Mouse (Mus musculus) stomach, postnatal 0 days (tissue): Measurements from ENCODE around the gene Sucla2. TPM values are rescaled to one million over a fixed set of nuclear protein-coding genes. Genes with fewer than 3 reads are reported as not detected.

Source experiments
- ATAC-seq: fragments of 200-750 bp; cut with Nextera tagmentation; 2 replicates; pipeline ENCODE4 v1.8.0; 2017; ENCODE audit not compliant: low FRiP score, low TSS enrichment
- DNase-seq: peaks from one replicate; pipeline ENCODE4 v3.0.0-alpha.2; 2016; ENCODE audit warnings: low spot score
- H3K27ac ChIP-seq: fragments of 300-500 bp; sonication (generic); replicated peaks from 2 replicates; pipeline ENCODE4 v1.5.1; 2014; ENCODE audit warnings: mild to moderate bottlenecking, control low read depth
- H3K27me3 ChIP-seq: fragments of 300-500 bp; sonication (generic); 2 replicates; pipeline ENCODE4 v1.6.1; 2014; ENCODE audit warnings: low read length; ENCODE audit not compliant: control insufficient read depth, insufficient read depth
- H3K36me3 ChIP-seq: fragments of 300-500 bp; sonication (generic); 2 replicates; pipeline ENCODE4 v1.6.1; 2014; ENCODE audit warnings: low read length, mixed read lengths; ENCODE audit not compliant: control insufficient read depth, insufficient read depth
- H3K4me1 ChIP-seq: fragments of 300-500 bp; sonication (generic); replicated peaks from 2 replicates; pipeline ENCODE4 v1.6.1; 2014; ENCODE audit warnings: antibody characterized with exemption; ENCODE audit not compliant: control insufficient read depth, insufficient read depth
- H3K4me2 ChIP-seq: fragments of 300-500 bp; sonication (generic); replicated peaks from 2 replicates; pipeline ENCODE4 v1.6.1; 2014; ENCODE audit warnings: low read depth, mild to moderate bottlenecking, control low read depth, moderate library complexity
- H3K4me3 ChIP-seq: fragments of 300-500 bp; sonication (generic); 2 replicates; pipeline ENCODE4 v1.5.1; 2014; ENCODE audit warnings: low read depth, low read length, control low read depth
- H3K9ac ChIP-seq: fragments of 300-500 bp; sonication (generic); 2 replicates; pipeline ENCODE4 v1.6.1; 2014; ENCODE audit warnings: mild to moderate bottlenecking, low read length, control low read depth, mixed read lengths
- H3K9me3 ChIP-seq: fragments of 300-500 bp; sonication (generic); 2 replicates; pipeline ENCODE4 v1.6.1; 2016; ENCODE audit warnings: low read length; ENCODE audit not compliant: control insufficient read depth
- CTCF ChIP-seq: IDR thresholded peaks from 2 replicates; pipeline ENCODE4 v1.5.1; 2016; ENCODE audit warnings: antibody characterized with exemption, low read depth, mild to moderate bottlenecking, moderate library complexity
- EP300 ChIP-seq: optimal IDR thresholded peaks from 2 replicates; pipeline ENCODE3; 2016; ENCODE audit warnings: antibody characterized with exemption
- WGBS: fragments of 180-500 bp; shearing (Covaris S2); extraction: QIAGEN DNeasy Blood & Tissue Kit; methylation state at CpG from one replicate; pipeline ENCODE4 v1.1.7; 2014; 5-methylcytosine and 5-hydroxymethylcytosine counted together
- polyA plus RNA-seq: library from polyadenylated mRNA; unstranded; fragments of >200 nt; fragmentation: Nextera tagmentation; extraction: Ambion mirVana; gene quantifications from 2 replicates; pipeline ENCODE4 v1.2.1, GENCODE M21; 2015

The Sucla2 gene
- polyA plus RNA-seq, 1 experiment from 2014 or later, result 98.9 TPM

DNA sequence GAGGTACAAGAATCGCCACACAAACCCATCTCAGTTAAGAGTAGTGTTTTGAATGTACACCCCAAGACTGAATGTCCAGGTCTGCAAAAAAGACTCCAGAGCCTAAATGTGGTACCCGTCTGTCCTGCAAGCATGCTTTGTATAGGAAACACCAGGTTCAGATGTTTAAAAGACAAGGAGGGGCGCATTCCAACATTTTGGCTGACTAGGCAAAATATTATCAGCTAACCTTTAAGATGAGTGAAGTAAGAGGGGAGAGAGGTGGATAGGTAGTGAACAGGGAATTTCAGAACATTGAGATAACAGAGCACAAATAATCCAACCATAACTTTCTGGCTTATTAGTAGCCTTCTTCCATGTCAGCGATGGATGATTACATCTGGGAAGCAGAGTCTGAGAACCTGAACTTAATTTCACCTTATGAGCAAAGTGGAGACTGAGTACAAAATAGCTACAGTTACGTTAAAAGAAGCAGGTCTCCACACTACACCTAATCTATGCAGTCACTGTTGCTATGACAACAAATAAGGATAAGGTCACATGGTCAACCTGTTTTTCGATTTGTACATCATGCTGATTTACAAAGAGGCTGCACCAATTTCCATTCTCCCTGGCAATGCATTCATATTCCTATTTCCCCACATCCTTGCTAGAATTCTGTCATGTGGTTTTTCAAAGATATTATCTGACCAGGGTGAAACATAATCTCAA lies 8.8 kb downstream of the Sucla2 start:
- Histone ChIP-seq H3K36me3 (no peaks in the 10 kb centered on the region), H3K9ac (no peak overlapping the region), H3K27me3 (no peaks in the 10 kb centered on the region), H3K27ac (no peak overlapping the region), H3K9me3 (no peaks in the 10 kb centered on the region), H3K4me2 (no peak overlapping the region), H3K4me3 (no peak overlapping the region), H3K4me1 (no peaks in the 10 kb centered on the region)
- TF ChIP-seq CTCF (no peak), EP300 (no peak)
- ATAC-seq, result no peak
- DNase-seq, result no peak
- 57% methylated on average over 6 of the region's 6 CpGs for WGBS

DNA sequence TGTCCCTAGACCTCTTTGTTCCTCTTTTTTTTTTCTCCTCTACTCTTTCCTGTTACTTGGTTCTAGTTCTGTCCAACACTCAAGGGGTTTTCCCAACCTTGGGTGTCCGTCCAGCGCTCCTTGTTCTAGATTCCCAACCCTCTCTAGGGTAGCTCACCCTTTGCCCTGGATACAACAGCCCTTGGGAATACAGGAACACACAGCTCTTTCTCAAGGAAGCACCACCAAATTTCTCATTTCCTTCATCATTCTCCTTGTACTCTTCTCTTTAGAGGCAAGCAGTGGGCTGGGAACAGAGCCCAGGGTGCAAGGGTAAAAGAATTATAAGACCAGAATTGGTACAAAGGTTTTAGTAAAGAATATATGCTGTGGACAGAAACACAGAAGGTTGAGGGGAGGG lies 10.5 kb downstream of the Sucla2 start:
- H3K4me3 ChIP-seq, result no peak overlapping the region
- ATAC-seq (no peak), DNase-seq (no peak)
- no peaks in the 10 kb centered on the region for H3K9me3 ChIP-seq
- no peaks in the 10 kb centered on the region for H3K36me3 ChIP-seq
- no peak for TF ChIP-seq CTCF
- TF ChIP-seq EP300, result no peak
- no peak overlapping the region for H3K4me2 ChIP-seq
- WGBS, result 95% methylated on average over 2 of the region's 2 CpGs
- H3K9ac ChIP-seq, result no peak overlapping the region
- no peak overlapping the region for H3K27ac ChIP-seq
- no peaks in the 10 kb centered on the region for H3K27me3 ChIP-seq
- H3K4me1 ChIP-seq, result no peaks in the 10 kb centered on the region

DNA sequence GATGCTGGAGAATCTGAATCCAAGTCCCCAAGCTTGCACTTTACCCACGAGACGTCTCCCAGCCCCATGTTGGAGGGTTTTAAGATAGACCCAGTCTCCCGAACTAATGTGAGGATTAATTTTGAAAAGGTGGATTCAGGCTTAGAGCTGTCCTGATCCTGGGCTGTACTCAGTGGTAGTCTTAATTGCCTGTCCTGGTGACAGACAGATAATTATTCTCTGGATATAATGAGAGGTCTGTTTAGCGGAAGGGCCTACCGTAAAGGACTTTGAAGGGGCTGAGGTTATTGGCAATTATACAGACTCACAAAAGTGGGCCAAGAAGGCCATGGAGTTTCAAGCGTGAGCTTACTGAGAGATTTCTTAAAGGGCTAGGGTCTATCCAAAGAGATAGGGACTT lies 18.7 kb downstream of the Sucla2 start:
- Histone ChIP-seq H3K4me3 (no peak overlapping the region), H3K9ac (no peak overlapping the region), H3K9me3 (no peaks in the 10 kb centered on the region), H3K4me1 (no peaks in the 10 kb centered on the region), H3K36me3 (no peaks in the 10 kb centered on the region), H3K4me2 (no peak overlapping the region), H3K27ac (no peak overlapping the region), H3K27me3 (no peaks in the 10 kb centered on the region)
- ATAC-seq (no peak), DNase-seq (no peak)
- 63% methylated on average over 6 of the region's 6 CpGs for WGBS
- TF ChIP-seq EP300, result no peak

DNA sequence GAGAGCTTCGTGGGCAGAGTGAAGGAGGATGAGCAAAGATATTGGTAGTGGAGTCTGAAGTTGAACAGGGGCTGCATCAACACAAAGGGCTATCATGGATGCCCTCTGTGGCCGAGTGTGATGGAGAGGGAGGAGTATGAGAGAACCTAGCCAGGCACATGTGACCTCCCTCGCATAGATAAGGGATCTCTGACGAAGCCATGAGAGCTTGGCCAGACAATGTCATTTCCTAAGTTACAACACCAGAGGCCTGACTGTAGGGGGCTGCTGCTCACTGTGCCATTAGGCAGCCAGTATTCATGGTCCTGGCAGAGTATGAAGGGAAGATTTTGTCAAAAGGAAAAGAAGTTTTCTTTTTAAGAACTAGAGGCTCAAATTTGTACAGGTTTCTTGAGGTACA lies 21.9 kb downstream of the Sucla2 start:
- Histone ChIP-seq H3K4me3 (no peak overlapping the region), H3K27ac (no peak overlapping the region), H3K27me3 (no peaks in the 10 kb centered on the region), H3K4me1 (no peaks in the 10 kb centered on the region), H3K9ac (no peak overlapping the region), H3K36me3 (no peaks in the 10 kb centered on the region), H3K4me2 (no peak overlapping the region), H3K9me3 (no peaks in the 10 kb centered on the region)
- DNase-seq (no peak), ATAC-seq (no peak)
- 51% methylated on average over 4 of the region's 4 CpGs for WGBS
- TF ChIP-seq EP300, result no peak
- no peak for TF ChIP-seq CTCF

DNA sequence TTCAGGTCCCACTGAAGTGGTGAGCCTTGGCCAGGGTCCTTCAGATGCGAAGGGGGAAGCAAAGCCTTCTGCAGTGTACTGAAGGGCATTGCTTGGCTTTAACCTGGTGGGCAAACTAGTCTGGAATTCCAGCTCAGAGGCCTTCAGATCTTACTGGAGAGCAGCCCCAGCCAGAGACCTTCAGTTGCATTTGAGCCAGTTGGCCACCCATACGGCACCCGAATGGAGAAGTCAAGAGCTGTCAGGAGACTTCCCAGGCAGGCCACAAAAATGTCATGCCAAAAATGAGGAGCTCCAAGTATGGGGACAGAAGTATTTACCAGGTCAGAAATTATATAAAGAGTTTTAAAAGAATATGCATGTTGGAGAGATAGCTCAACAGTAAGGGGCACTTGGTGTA lies 22.9 kb downstream of the Sucla2 start, which contains the start of gene Nudt15:
Gene Nudt15, minus strand, starts transcription at position 192 of the 400 bp plus-strand sequence.
- H3K4me2 ChIP-seq, result no peak within 1 kb of the TSS
- H3K9ac ChIP-seq, result no peak within 1 kb of the TSS
- no peak within 1 kb of the TSS for H3K4me3 ChIP-seq
- H3K36me3 ChIP-seq, result no peaks in the 10 kb centered on the region
- no peaks in the 10 kb centered on the region for H3K9me3 ChIP-seq
- no peaks in the 10 kb centered on the region for H3K27me3 ChIP-seq
- no peak for DNase-seq
- H3K27ac ChIP-seq, result no peak within 1 kb of the TSS
- no peak for TF ChIP-seq EP300
- no peak for TF ChIP-seq CTCF
- no peak for ATAC-seq
- no peaks in the 10 kb centered on the region for H3K4me1 ChIP-seq
- WGBS, result 89% methylated on average over 3 of the region's 3 CpGs

DNA sequence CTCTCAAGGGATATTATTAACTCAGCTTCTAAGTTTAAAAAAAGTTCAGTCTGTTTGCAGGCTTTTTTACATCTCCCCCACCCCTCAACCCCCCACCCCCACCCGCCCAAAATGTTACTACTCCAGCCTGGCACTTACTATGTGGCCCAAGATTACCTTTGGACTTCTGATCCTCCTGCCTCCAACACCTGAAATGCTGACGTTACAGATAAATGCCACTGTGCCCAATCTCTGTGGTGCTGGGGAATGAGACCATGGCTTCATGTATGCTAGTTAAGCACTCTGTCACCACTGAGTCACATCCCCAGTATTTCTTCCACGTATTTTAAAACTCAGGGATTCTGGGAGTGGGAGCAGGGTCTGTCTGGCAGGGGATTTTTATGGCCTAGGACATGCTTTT lies 25.2 kb downstream of the Sucla2 start:
- H3K4me2 ChIP-seq, result no peak overlapping the region
- TF ChIP-seq EP300 (no peak), CTCF (no peak)
- no peaks in the 10 kb centered on the region for H3K9me3 ChIP-seq
- H3K36me3 ChIP-seq, result no peaks in the 10 kb centered on the region
- DNase-seq (no peak), ATAC-seq (no peak)
- WGBS, result 37% methylated on average over 3 of the region's 3 CpGs
- no peak overlapping the region for H3K4me3 ChIP-seq
- no peak overlapping the region for H3K9ac ChIP-seq
- H3K27me3 ChIP-seq, result no peaks in the 10 kb centered on the region
- H3K4me1 ChIP-seq, result 0 out of 2 replicates have a peak, but pooled peaks cover 2% of the 10 kb centered on the region
- H3K27ac ChIP-seq, result no peak overlapping the region
